In genomic region chr2:49084966-49085365, GRCm38 (mm10) we compare ENCODE assay signal across 28 mouse cellular contexts.
DNase-seq lines count a peak whose midpoint lies in the region; ATAC-seq and TF ChIP-seq lines count a peak whose summit lies in the region.
"Had no signal": no experiment of that assay in that cellular context is flagged by ENCODE, and none has a peak within 500 bp of the region (broad histone marks: within the 10 kb centered on the region; RNA-seq: fewer than 3 reads in every experiment).

No protein-coding gene starts in this region.

- no peak overlapping the region for H3K4me3 ChIP-seq in heart, embryonic 10.5 days
- H3K4me3 ChIP-seq in lung, postnatal 0 days (ENCODE audit: low read depth, low read length) = no peak overlapping the region
- no peak overlapping the region for H3K4me3 ChIP-seq in forebrain, embryonic 16.5 days (replicated peaks; ENCODE audit: low read length)
- H3K4me3 ChIP-seq: embryonic facial prominence, embryonic 13.5 days; erythroblast, embryonic 14.5 days; heart, embryonic 13.5 days; hindbrain, embryonic 12.5 days; intestine, embryonic 15.5 days; limb, embryonic 15.5 days; liver, embryonic 13.5 days; lung, embryonic 15.5 days; midbrain, embryonic 13.5 days; neural tube, embryonic 13.5 days had no signal

- 46% methylated on average over 4 of the region's 4 CpGs for WGBS in heart, embryonic 10.5 days
- WGBS in lung, postnatal 0 days = 55% methylated on average over 4 of the region's 4 CpGs
- 84% methylated on average over 4 of the region's 4 CpGs for WGBS in forebrain, embryonic 16.5 days

- peak; percentile 59; the same call in 1 of the 2 replicates for TF ChIP-seq EP300 in lung, postnatal 0 days (IDR thresholded peaks at IDR 0.05)

- peak; percentile 24 to 25 for DNase-seq in heart, adult 18-20 months
- no peak for DNase-seq in heart, embryonic 10.5 days (ENCODE audit: low spot score)
- DNase-seq in kidney, postnatal 14 days = peak; percentile 8
- no peak for DNase-seq in kidney, adult 8-10 months
- peak; percentile 43 for DNase-seq in MN1 (ENCODE audit: low spot score)
- peak; percentile 29 for DNase-seq in lung, postnatal 0 days (ENCODE audit: low spot score)
- DNase-seq in adrenal gland, postnatal 4 days (ENCODE audit: low spot score in 2 of 2) = no peak
- DNase-seq: adrenal gland, postnatal 25 days; cerebellum, adult 18-20 months; cerebellum, postnatal 25 days; forebrain, postnatal 0 days; gastrocnemius, postnatal 10 days; kidney, adult 9 months; kidney, postnatal 4 days; liver, embryonic 13.5 days; thymus, adult 2 months; thymus, postnatal 4 days had no signal

- no peaks in the 10 kb centered on the region for H3K9me3 ChIP-seq in heart, embryonic 10.5 days
- no peaks in the 10 kb centered on the region for H3K9me3 ChIP-seq in lung, postnatal 0 days (ENCODE audit: low read length)
- no peaks in the 10 kb centered on the region for H3K9me3 ChIP-seq in forebrain, embryonic 16.5 days (ENCODE audit: control insufficient read depth, low read length)
- H3K9me3 ChIP-seq: embryonic facial prominence, embryonic 13.5 days; heart, embryonic 13.5 days; hindbrain, embryonic 12.5 days; intestine, embryonic 15.5 days; limb, embryonic 15.5 days; liver, embryonic 13.5 days; lung, embryonic 15.5 days; midbrain, embryonic 13.5 days; neural tube, embryonic 13.5 days had no signal

- H3K36me3 ChIP-seq in heart, embryonic 10.5 days = no peaks in the 10 kb centered on the region
- no peaks in the 10 kb centered on the region for H3K36me3 ChIP-seq in lung, postnatal 0 days (ENCODE audit: insufficient read depth, low read length)
- no peaks in the 10 kb centered on the region for H3K36me3 ChIP-seq in forebrain, embryonic 16.5 days (ENCODE audit: control insufficient read depth, insufficient read depth)
- H3K36me3 ChIP-seq: embryonic facial prominence, embryonic 13.5 days; hindbrain, embryonic 12.5 days; intestine, embryonic 15.5 days; limb, embryonic 15.5 days; liver, embryonic 13.5 days; lung, embryonic 15.5 days; midbrain, embryonic 13.5 days; neural tube, embryonic 13.5 days had no signal

- TF ChIP-seq CTCF in lung, postnatal 0 days (IDR thresholded peaks at IDR 0.05) = no peak

- no peak overlapping the region for H3K9ac ChIP-seq in lung, postnatal 0 days (replicated peaks; ENCODE audit: low read depth)
- no peak overlapping the region for H3K9ac ChIP-seq in forebrain, embryonic 16.5 days (replicated peaks; ENCODE audit: low read depth, low read length)
- H3K9ac ChIP-seq: embryonic facial prominence, embryonic 13.5 days; forebrain, postnatal 0 days; heart, embryonic 13.5 days; hindbrain, embryonic 12.5 days; intestine, embryonic 15.5 days; limb, embryonic 15.5 days; liver, embryonic 13.5 days; lung, embryonic 15.5 days; midbrain, embryonic 13.5 days; neural tube, embryonic 13.5 days had no signal

- ATAC-seq in lung, postnatal 0 days = 0 out of 2 replicates have a peak, but pooled peaks have one; percentile 23
- ATAC-seq in forebrain, embryonic 16.5 days = no peak
- ATAC-seq: forebrain, postnatal 0 days; hindbrain, postnatal 0 days; intestine, embryonic 15.5 days; midbrain, embryonic 13.5 days had no signal

- no peak overlapping the region for H3K4me2 ChIP-seq in lung, postnatal 0 days (replicated peaks; ENCODE audit: low read depth, low read length)
- H3K4me2 ChIP-seq in forebrain, embryonic 16.5 days (ENCODE audit: low read length) = no peak overlapping the region
- H3K4me2 ChIP-seq: embryonic facial prominence, embryonic 13.5 days; heart, embryonic 13.5 days; hindbrain, embryonic 12.5 days; intestine, embryonic 15.5 days; limb, embryonic 15.5 days; liver, embryonic 13.5 days; lung, embryonic 15.5 days; midbrain, embryonic 13.5 days; neural tube, embryonic 13.5 days had no signal

- H3K4me1 ChIP-seq in heart, embryonic 10.5 days = no peaks in the 10 kb centered on the region
- no peaks in the 10 kb centered on the region for H3K4me1 ChIP-seq in lung, postnatal 0 days (ENCODE audit: insufficient read depth, low read depth, low read length)
- H3K4me1 ChIP-seq in forebrain, embryonic 16.5 days (replicated peaks; ENCODE audit: control insufficient read depth, insufficient read depth, low read length) = no peaks in the 10 kb centered on the region
- H3K4me1 ChIP-seq: embryonic facial prominence, embryonic 13.5 days; hindbrain, embryonic 12.5 days; intestine, embryonic 15.5 days; limb, embryonic 15.5 days; liver, embryonic 13.5 days; lung, embryonic 15.5 days; midbrain, embryonic 13.5 days; neural tube, embryonic 13.5 days had no signal

- H3K27ac ChIP-seq in heart, embryonic 10.5 days = no peak overlapping the region
- no peak overlapping the region for H3K27ac ChIP-seq in lung, postnatal 0 days (ENCODE audit: low read length)
- no peak overlapping the region for H3K27ac ChIP-seq in forebrain, embryonic 16.5 days (ENCODE audit: low read length)
- H3K27ac ChIP-seq: embryonic facial prominence, embryonic 13.5 days; heart, embryonic 13.5 days; hindbrain, embryonic 12.5 days; hindbrain, postnatal 0 days; intestine, embryonic 15.5 days; limb, embryonic 15.5 days; liver, embryonic 13.5 days; lung, embryonic 15.5 days; midbrain, embryonic 13.5 days; neural tube, embryonic 13.5 days had no signal

- H3K27me3 ChIP-seq in heart, embryonic 10.5 days (ENCODE audit: insufficient read depth, poor library complexity, severe bottlenecking) = no peaks in the 10 kb centered on the region
- H3K27me3 ChIP-seq in lung, postnatal 0 days (replicated peaks; ENCODE audit: insufficient read depth, low read length) = no peaks in the 10 kb centered on the region
- H3K27me3 ChIP-seq in forebrain, embryonic 16.5 days (replicated peaks; ENCODE audit: control insufficient read depth, insufficient read depth, low read length) = no peaks in the 10 kb centered on the region
- H3K27me3 ChIP-seq: embryonic facial prominence, embryonic 13.5 days; heart, embryonic 13.5 days; hindbrain, embryonic 12.5 days; intestine, embryonic 15.5 days; limb, embryonic 15.5 days; liver, embryonic 13.5 days; lung, embryonic 15.5 days; midbrain, embryonic 13.5 days; neural tube, embryonic 13.5 days had no signal

Comparison
In these comparisons a context has a peak if more than half of its experiments do, and no peak if none do; other contexts are left out.
1. DNase-seq: peak in heart, adult 18-20 months (2 of 2), kidney, postnatal 14 days (single experiment), MN1 (single experiment) and lung, postnatal 0 days (single experiment); none in heart, embryonic 10.5 days (single experiment), kidney, adult 8-10 months (0 of 2) and adrenal gland, postnatal 4 days (0 of 2).